Comparison of ENCODE assay signal across 9 mouse cellular contexts in the genomic region with DNA sequence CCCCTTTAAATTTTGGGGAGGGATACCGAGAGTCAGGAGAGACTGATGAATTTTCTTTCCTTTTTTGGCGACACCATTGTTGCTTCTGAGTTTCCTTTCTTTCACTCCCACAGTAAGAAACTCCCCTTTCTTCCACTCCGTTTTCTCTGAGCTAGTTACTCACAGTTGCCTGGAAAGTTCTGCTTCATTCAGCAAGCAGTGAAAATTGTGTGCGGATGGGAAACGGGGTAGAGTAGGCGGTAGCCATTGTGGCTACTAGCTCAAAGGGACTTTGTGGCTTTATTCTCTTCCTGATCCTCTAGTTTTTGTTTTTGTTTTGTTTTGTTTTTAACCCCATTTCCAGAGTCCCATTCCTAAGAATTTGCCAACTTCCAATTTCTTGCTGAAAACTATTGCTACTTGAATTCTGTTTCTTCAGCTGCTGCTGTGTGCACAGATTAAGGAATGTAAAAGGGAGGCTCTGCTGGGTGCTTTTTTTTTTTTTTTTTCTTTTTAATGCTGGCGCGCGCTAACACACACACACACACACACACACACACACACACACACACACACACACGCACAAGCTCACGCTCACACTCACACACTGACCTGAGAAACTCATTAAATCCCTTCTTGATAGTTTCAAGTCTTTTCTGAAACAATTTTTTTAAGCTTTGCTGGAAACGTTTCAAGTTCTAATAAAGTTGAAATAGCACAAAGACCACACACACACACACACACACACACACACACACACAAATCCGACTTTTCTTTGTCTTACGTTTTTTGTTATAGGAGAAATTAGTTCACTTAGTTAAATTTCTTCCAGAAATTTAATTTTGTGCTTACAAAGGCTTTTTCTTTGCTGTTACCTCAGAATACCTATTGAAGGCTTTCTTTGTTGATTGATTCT. TPM values are rescaled to one million over a fixed set of nuclear protein-coding genes. Genes with fewer than 3 reads are reported as not detected.
DNase-seq lines count a peak whose midpoint lies in the region; ATAC-seq lines count a peak whose summit lies in the region.
"Had no signal": no experiment of that assay in that cellular context is flagged by ENCODE, and none has a peak within 500 bp of the region (broad histone marks: within the 10 kb centered on the region; RNA-seq: fewer than 3 reads in every experiment).

No protein-coding gene starts in this region.

- H3K9me3 ChIP-seq in hindbrain, embryonic 10.5 days, result no peaks in the 10 kb centered on the region
- H3K9me3 ChIP-seq in midbrain, embryonic 12.5 days, result no peaks in the 10 kb centered on the region
- H3K9me3 ChIP-seq: liver, embryonic 15.5 days had no signal

- H3K9ac ChIP-seq in midbrain, embryonic 12.5 days (replicated peaks), result peak overlapping the region; percentile 67
- H3K9ac ChIP-seq: liver, embryonic 15.5 days had no signal

- peaks cover 4% of the 10 kb centered on the region; the same call in 1 of the 2 replicates for H3K4me1 ChIP-seq in hindbrain, embryonic 10.5 days (replicated peaks)
- no peaks in the 10 kb centered on the region for H3K4me1 ChIP-seq in midbrain, embryonic 12.5 days
- H3K4me1 ChIP-seq: liver, embryonic 15.5 days had no signal

- peak; percentile 7 to 49 for DNase-seq in left cerebral cortex, postnatal 25 days (ENCODE audit: low spot score in 2 of 2)
- DNase-seq in left cerebral cortex, adult 11 months (ENCODE audit: low spot score), result no peak
- peak; percentile 9 for DNase-seq in embryo, embryonic 11.5 days (ENCODE audit: low read depth, low spot score)
- DNase-seq in hindbrain, embryonic 10.5 days (ENCODE audit: low spot score), result peak; percentile 30
- no peak for DNase-seq in thymus, adult 18-20 months
- no peak for DNase-seq in urinary bladder, postnatal 14 days (ENCODE audit: low spot score)
- no peak for DNase-seq in gastrocnemius, postnatal 4 days (ENCODE audit: low spot score in 2 of 2)

- H3K36me3 ChIP-seq in hindbrain, embryonic 10.5 days, result no peaks in the 10 kb centered on the region
- H3K36me3 ChIP-seq in midbrain, embryonic 12.5 days, result no peaks in the 10 kb centered on the region
- H3K36me3 ChIP-seq: liver, embryonic 15.5 days had no signal

- ATAC-seq in midbrain, embryonic 12.5 days (ENCODE audit: low FRiP score, low read depth), result no peak

- peak overlapping the region; percentile 91 for H3K27ac ChIP-seq in hindbrain, embryonic 10.5 days
- H3K27ac ChIP-seq in midbrain, embryonic 12.5 days (replicated peaks), result peak overlapping the region; percentile 88
- H3K27ac ChIP-seq: liver, embryonic 15.5 days had no signal

- no peaks in the 10 kb centered on the region for H3K27me3 ChIP-seq in hindbrain, embryonic 10.5 days (ENCODE audit: insufficient read depth, poor library complexity, severe bottlenecking)
- H3K27me3 ChIP-seq in midbrain, embryonic 12.5 days, result no peaks in the 10 kb centered on the region

- WGBS in hindbrain, embryonic 10.5 days, result 8% methylated on average over 13 of the region's 14 CpGs
- WGBS in midbrain, embryonic 12.5 days, result 17% methylated on average over 14 of the region's 14 CpGs

- intact Hi-C loops in left cerebral cortex, postnatal 25 days (cut with DNase I), result loop anchor here (10.0 kb wide), 1 partner anchor 447 kb away; no protein-coding TSS in a partner anchor

- peak overlapping the region; percentile 68 for H3K4me3 ChIP-seq in hindbrain, embryonic 10.5 days
- H3K4me3 ChIP-seq in midbrain, embryonic 12.5 days, result peak overlapping the region; percentile 63

- H3K4me2 ChIP-seq in midbrain, embryonic 12.5 days (replicated peaks), result peak overlapping the region; percentile 50

RNA-seq across cellular contexts. Expression of a gene that starts 1.5 kb away (rescaled TPM):
- 10 to 100 TPM; 86.5 to 88.2 TPM for total RNA-seq in left cerebral cortex, postnatal 25 days (2021)
- 34.9 and 45.4 TPM in 2 replicates for polyA plus RNA-seq in hindbrain, embryonic 10.5 days (2016; fragmentation: Nextera tagmentation; extraction: Ambion mirVana)
- polyA plus RNA-seq in midbrain, embryonic 12.5 days (2016; fragmentation: Nextera tagmentation; extraction: Ambion mirVana), result 30.9 and 38.4 TPM in 2 replicates
- total RNA-seq in gastrocnemius, postnatal 4 days (2021), result 10 to 100 TPM; 42.4 to 47.8 TPM

Comparison
In these comparisons a context has a peak if more than half of its experiments do, and no peak if none do; other contexts are left out.
1. DNase-seq: peak in left cerebral cortex, postnatal 25 days (2 of 2), embryo, embryonic 11.5 days (single experiment) and hindbrain, embryonic 10.5 days (single experiment); none in left cerebral cortex, adult 11 months (single experiment), thymus, adult 18-20 months (0 of 2), urinary bladder, postnatal 14 days (single experiment) and gastrocnemius, postnatal 4 days (0 of 2).